Mouse (Mus musculus): ENCODE results near the gene Olfr3. TPM values are rescaled to one million over a fixed set of nuclear protein-coding genes. Genes with fewer than 3 reads are reported as not detected.

Gene Olfr3
- not detected in 2 replicates for polyA plus RNA-seq (2011; ENCODE audit: insufficient read length, low read depth, missing spikeins)

DNA sequence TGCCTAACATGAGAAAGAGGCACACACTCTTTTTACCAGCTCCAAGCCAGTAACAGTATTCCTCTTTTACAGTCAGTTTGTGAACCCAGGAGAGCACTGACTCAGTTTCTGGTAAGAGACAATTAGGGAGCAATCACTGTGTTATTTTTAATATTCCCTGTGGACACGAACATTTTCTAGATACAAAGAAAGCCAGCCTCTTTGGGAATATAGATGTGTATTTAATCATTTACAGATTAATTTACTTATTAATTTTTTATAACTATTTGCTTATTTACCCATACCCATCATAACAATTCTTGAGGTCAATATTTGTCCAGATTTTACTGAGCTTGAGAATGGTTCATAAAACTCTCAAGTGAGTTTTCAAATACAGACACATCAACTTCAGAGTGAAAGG, at the start of gene Olfr3:
Gene Olfr3 (minus strand): TSS at position 101 of the 400 bp plus-strand sequence.
- no peaks in the 10 kb centered on the region for H3K4me1 ChIP-seq (ENCODE audit: control insufficient read depth, insufficient read depth, low read length)

GRCm38 (mm10) chr2:36862560-36862959, 45.7 kb upstream of the Olfr3 start, which contains the start of gene Olfr351:
Gene Olfr351, minus strand, starts transcription at chr2:36862660.
- Histone ChIP-seq H3K27ac (ENCODE audit: insufficient read depth, low read length) (no peak within 1 kb of the TSS), H3K4me1 (ENCODE audit: control insufficient read depth, insufficient read depth, low read length) (no peaks in the 10 kb centered on the region), H3K4me3 (ENCODE audit: insufficient read depth, low read length) (no peak within 1 kb of the TSS)
- TF ChIP-seq POLR2A (IDR thresholded peaks at IDR 0.05; ENCODE audit: low read depth, low read length) (no peak), CTCF (IDR thresholded peaks at IDR 0.05; ENCODE audit: borderline replicate concordance, insufficient read depth, low read length) (no peak)

More for the DNA sequence above, at the start of gene Olfr3:
- no peak for TF ChIP-seq POLR2A (IDR thresholded peaks at IDR 0.05; ENCODE audit: low read depth, low read length)
- TF ChIP-seq CTCF (IDR thresholded peaks at IDR 0.05; ENCODE audit: borderline replicate concordance, insufficient read depth, low read length), result no peak
- H3K27ac ChIP-seq (ENCODE audit: insufficient read depth, low read length), result no peak within 1 kb of the TSS
- no peak within 1 kb of the TSS for H3K4me3 ChIP-seq (ENCODE audit: insufficient read depth, low read length)

DNA sequence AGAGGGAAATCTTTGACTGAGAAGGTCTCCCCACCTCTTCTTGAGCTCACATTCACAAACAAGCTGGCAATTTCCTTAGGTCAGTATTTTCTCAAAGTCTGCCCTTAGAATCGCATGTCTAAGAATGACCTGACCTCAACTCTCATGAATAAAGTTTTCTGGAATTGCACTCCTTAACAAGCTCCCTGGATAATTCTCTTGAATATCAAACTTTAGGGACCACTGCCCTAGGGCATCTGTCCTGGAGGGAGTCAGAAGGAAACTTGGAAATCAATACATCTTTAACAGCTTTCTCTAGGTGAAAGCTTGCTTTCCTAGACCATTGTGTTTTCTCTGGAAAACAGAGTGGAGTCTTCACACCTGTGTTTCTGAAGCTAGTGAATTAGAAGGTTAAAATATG, 29.2 kb upstream of the Olfr3 start, which contains the start of gene Olfr350:
Gene Olfr350 (plus strand): TSS at position 301 of the 400 bp plus-strand sequence.
- no peak within 1 kb of the TSS for H3K4me3 ChIP-seq (ENCODE audit: insufficient read depth, low read length)
- H3K4me1 ChIP-seq (ENCODE audit: control insufficient read depth, insufficient read depth, low read length), result no peaks in the 10 kb centered on the region
- no peak for TF ChIP-seq POLR2A (IDR thresholded peaks at IDR 0.05; ENCODE audit: low read depth, low read length)
- TF ChIP-seq CTCF (IDR thresholded peaks at IDR 0.05; ENCODE audit: borderline replicate concordance, insufficient read depth, low read length), result no peak

DNA sequence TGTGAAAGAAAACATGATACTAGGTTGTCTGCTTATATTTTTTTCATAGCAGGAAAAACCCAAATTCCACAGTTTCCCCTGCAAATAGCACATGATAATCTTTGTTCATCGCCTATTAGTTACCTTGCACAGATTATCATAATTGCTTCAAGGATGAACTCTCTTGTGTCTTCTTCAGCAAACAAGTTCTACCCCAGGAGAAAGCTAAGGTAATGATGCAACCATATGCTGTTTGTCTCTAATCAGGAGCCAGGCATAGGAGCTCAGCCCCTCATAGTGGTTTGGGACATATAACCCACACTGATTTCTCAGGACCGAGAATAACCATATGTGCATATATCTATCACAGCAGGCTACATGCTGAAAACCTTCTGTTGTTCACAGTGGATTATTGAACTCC, 26.6 kb downstream of the Olfr3 start, which contains the start of gene Olfr50:
Gene Olfr50 (plus strand): TSS at position 301 of the 400 bp plus-strand sequence.
- Histone ChIP-seq H3K4me1 (ENCODE audit: control insufficient read depth, insufficient read depth, low read length) (no peaks in the 10 kb centered on the region), H3K27ac (ENCODE audit: insufficient read depth, low read length) (no peak within 1 kb of the TSS), H3K4me3 (ENCODE audit: insufficient read depth, low read length) (no peak within 1 kb of the TSS)
- no peak for TF ChIP-seq CTCF (IDR thresholded peaks at IDR 0.05; ENCODE audit: borderline replicate concordance, insufficient read depth, low read length)
- TF ChIP-seq POLR2A (IDR thresholded peaks at IDR 0.05; ENCODE audit: low read depth, low read length), result no peak

More for the DNA sequence above, 29.2 kb upstream of the Olfr3 start, which contains the start of gene Olfr350:
- H3K27ac ChIP-seq (ENCODE audit: insufficient read depth, low read length), result no peak within 1 kb of the TSS

- TF ChIP-seq POLR2A (IDR thresholded peaks at IDR 0.05; ENCODE audit: low read depth, low read length) (no peak), CTCF (IDR thresholded peaks at IDR 0.05; ENCODE audit: borderline replicate concordance, insufficient read depth, low read length) (no peak)
- Histone ChIP-seq H3K4me3 (ENCODE audit: insufficient read depth, low read length) (no peak within 1 kb of the TSS), H3K4me1 (ENCODE audit: control insufficient read depth, insufficient read depth, low read length) (no peaks in the 10 kb centered on the region), H3K27ac (ENCODE audit: insufficient read depth, low read length) (no peak within 1 kb of the TSS)
Observed at GRCm38 (mm10) chr2:36783976-36784375, 32.9 kb downstream of the Olfr3 start, which contains the start of gene Olfr348. Gene Olfr348, plus strand, starts transcription at chr2:36784276.

Other genes with a start within 250 kb of the Olfr3 start
- gene Olfr345, start 177.0 kb downstream of the Olfr3 start, polyA plus RNA-seq (2011; ENCODE audit: insufficient read length, low read depth, missing spikeins), result not detected in 2 replicates
- gene Olfr346, start 131.2 kb downstream of the Olfr3 start, polyA plus RNA-seq (2011; ENCODE audit: insufficient read length, low read depth, missing spikeins), result not detected in 2 replicates
- not detected in 2 replicates for gene Olfr347, start 85.1 kb downstream of the Olfr3 start, polyA plus RNA-seq (2011; ENCODE audit: insufficient read length, low read depth, missing spikeins)
- not detected in 2 replicates for gene Olfr348, start 32.8 kb downstream of the Olfr3 start, polyA plus RNA-seq (2011; ENCODE audit: insufficient read length, low read depth, missing spikeins)
- gene Olfr50, start 26.5 kb downstream of the Olfr3 start, polyA plus RNA-seq (2011; ENCODE audit: insufficient read length, low read depth, missing spikeins), result not detected in 2 replicates
- not detected in 2 replicates for gene Olfr350, start 29.3 kb upstream of the Olfr3 start, polyA plus RNA-seq (2011; ENCODE audit: insufficient read length, low read depth, missing spikeins)
- not detected in 2 replicates for gene Olfr351, start 45.6 kb upstream of the Olfr3 start, polyA plus RNA-seq (2011; ENCODE audit: insufficient read length, low read depth, missing spikeins)
- gene Olfr352, start 51.4 kb upstream of the Olfr3 start, polyA plus RNA-seq (2011; ENCODE audit: insufficient read length, low read depth, missing spikeins), result 0.21 TPM in 1 of 2 replicates, not detected in the other
- gene Olfr353, start 75.9 kb upstream of the Olfr3 start, polyA plus RNA-seq (2011; ENCODE audit: insufficient read length, low read depth, missing spikeins), result not detected in 2 replicates
- not detected in 2 replicates for gene Olfr354, start 88.6 kb upstream of the Olfr3 start, polyA plus RNA-seq (2011; ENCODE audit: insufficient read length, low read depth, missing spikeins)
- gene Olfr355, start 111.9 kb upstream of the Olfr3 start, polyA plus RNA-seq (2011; ENCODE audit: insufficient read length, low read depth, missing spikeins), result not detected in 2 replicates
- not detected in 2 replicates for gene Olfr356, start 120.1 kb upstream of the Olfr3 start, polyA plus RNA-seq (2011; ENCODE audit: insufficient read length, low read depth, missing spikeins)
- gene Olfr357, start 176.8 kb upstream of the Olfr3 start, polyA plus RNA-seq (2011; ENCODE audit: insufficient read length, low read depth, missing spikeins), result not detected in 2 replicates
- gene Olfr358, start 192.3 kb upstream of the Olfr3 start, polyA plus RNA-seq (2011; ENCODE audit: insufficient read length, low read depth, missing spikeins), result not detected in 2 replicates
- gene Olfr360, start 248.7 kb upstream of the Olfr3 start, polyA plus RNA-seq (2011; ENCODE audit: insufficient read length, low read depth, missing spikeins), result not detected in 2 replicates

Measured in embryonic fibroblast, embryonic 13.5 days (primary cell).